Mouse (Mus musculus) neural tube, embryonic 13.5 days (tissue): Measurements from ENCODE around the gene Acss1. TPM values are rescaled to one million over a fixed set of nuclear protein-coding genes. Genes with fewer than 3 reads are reported as not detected.
A peak's percentile ranks its signal among the peaks of the same experiment; 100 is the strongest.

Experiments used
- ATAC-seq: fragments of 200-750 bp; cut with Nextera tagmentation; 2 replicates; pipeline ENCODE4 v1.8.0; 2017; ENCODE audit warnings: low read depth, mild to moderate bottlenecking, moderate TSS enrichment, moderate library complexity
- H3K27ac ChIP-seq: fragments of 300-500 bp; sonication (generic); replicated peaks from 2 replicates; pipeline ENCODE4 v1.5.1; 2015; ENCODE audit warnings: moderate library complexity, mild to moderate bottlenecking, inconsistent platforms
- H3K27me3 ChIP-seq: fragments of 300-500 bp; sonication (generic); 2 replicates; pipeline ENCODE4 v1.6.1; 2015; ENCODE audit warnings: mild to moderate bottlenecking, inconsistent platforms
- H3K36me3 ChIP-seq: fragments of 300-500 bp; sonication (generic); 2 replicates; pipeline ENCODE4 v1.6.1; 2015; ENCODE audit warnings: mild to moderate bottlenecking, inconsistent platforms
- H3K4me1 ChIP-seq: fragments of 300-500 bp; sonication (generic); replicated peaks from 2 replicates; pipeline ENCODE4 v1.6.1; 2015; ENCODE audit warnings: inconsistent platforms
- H3K4me2 ChIP-seq: fragments of 300-500 bp; sonication (generic); 2 replicates; pipeline ENCODE4 v1.6.1; 2015; ENCODE audit warnings: inconsistent platforms, mild to moderate bottlenecking, moderate library complexity
- H3K4me3 ChIP-seq: fragments of 300-500 bp; sonication (generic); 2 replicates; pipeline ENCODE4 v1.5.1; 2015; ENCODE audit warnings: mild to moderate bottlenecking, inconsistent platforms
- H3K9ac ChIP-seq: fragments of 300-500 bp; sonication (generic); 2 replicates; pipeline ENCODE4 v1.6.1; 2015; ENCODE audit warnings: moderate library complexity, mild to moderate bottlenecking, inconsistent platforms
- H3K9me3 ChIP-seq: fragments of 300-500 bp; sonication (generic); 2 replicates; pipeline ENCODE4 v1.6.1; 2016; ENCODE audit warnings: inconsistent platforms
- WGBS: fragments of 180-500 bp; shearing (Covaris S2); methylation state at CpG from one replicate; pipeline ENCODE4 v1.1.7; 2015; 5-methylcytosine and 5-hydroxymethylcytosine counted together
- polyA plus RNA-seq: library from polyadenylated mRNA; unstranded; fragments of >200 nt; fragmentation: Nextera tagmentation; extraction: Ambion mirVana; gene quantifications from 2 replicates; pipeline ENCODE4 v1.2.1, GENCODE M21; 2015

Gene Acss1
- polyA plus RNA-seq, 1 experiment from 2014 or later: 18.4 TPM

DNA sequence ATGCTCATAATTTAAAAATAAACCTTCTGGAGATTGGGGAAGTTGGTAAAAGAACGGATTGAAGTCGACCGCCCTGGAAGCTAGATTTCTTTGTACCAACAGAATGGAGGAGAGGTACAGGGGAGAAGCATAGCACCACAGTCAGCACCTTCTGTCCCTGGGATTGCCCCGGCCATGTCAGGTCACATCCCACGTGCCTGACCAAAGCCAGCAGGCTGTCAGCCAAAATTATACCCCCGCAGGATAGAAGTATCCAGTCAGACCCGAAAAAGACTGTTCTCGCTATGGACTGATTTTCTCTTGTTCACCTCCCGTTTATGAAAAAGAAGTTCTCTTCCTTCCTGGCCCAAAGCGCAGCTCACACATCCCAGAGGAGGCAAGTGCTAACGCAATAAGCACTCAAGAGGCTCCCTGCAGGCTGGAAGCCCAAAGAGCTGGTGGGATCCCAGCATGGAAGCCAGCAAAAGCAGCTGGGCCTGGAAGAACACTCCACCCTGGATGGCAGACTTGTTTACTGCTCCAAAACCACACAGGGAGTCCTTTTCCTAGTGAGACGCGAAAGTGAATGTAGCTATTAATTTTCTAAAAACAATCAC is 19.9 kb downstream of the Acss1 start:
- WGBS: 63% methylated on average over 13 of the region's 13 CpGs
- Histone ChIP-seq H3K9ac (no peak overlapping the region), H3K4me2 (no peak overlapping the region), H3K4me1 (peaks cover 63% of the 10 kb centered on the region), H3K4me3 (no peak overlapping the region), H3K36me3 (no peaks in the 10 kb centered on the region), H3K27me3 (no peaks in the 10 kb centered on the region), H3K27ac (peak overlapping the region; percentile 68), H3K9me3 (no peaks in the 10 kb centered on the region)
- no peak for ATAC-seq

DNA sequence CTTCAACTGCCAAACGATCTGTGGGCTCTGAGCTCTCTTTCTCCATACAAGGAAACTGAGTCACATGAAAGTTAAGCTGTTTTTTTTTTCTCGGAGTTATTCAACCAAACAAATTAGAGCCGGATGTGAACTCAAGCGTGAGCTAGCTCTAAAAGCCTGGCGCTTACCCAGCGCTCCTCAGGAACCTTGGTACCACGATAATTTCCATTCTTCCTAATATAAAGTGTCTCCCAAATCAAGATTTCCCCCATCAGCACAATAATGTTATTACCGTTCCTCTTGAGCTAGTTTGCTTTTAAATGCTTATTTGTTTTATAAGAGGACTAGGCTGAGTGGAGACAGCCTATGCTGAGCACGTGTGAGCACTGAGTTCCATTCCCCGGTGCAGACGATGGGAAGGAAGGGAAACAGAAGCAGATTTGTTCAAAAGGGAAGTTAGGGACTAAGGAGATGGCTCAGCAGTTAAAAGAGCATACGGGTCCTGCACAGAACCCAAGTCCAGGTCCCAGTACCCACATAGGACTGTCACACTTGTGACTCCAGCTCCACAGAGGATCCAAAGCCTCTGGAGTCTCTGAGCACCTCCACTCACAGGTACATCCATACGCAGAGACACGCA is 20.5 kb downstream of the Acss1 start:
- Histone ChIP-seq H3K4me3 (no peak overlapping the region), H3K4me1 (peaks cover 69% of the 10 kb centered on the region), H3K27ac (peak overlapping the region; percentile 68; the same call in 1 of the 2 replicates), H3K27me3 (no peaks in the 10 kb centered on the region), H3K36me3 (no peaks in the 10 kb centered on the region), H3K4me2 (no peak overlapping the region), H3K9ac (no peak overlapping the region), H3K9me3 (no peaks in the 10 kb centered on the region)
- WGBS: 72% methylated on average over 14 of the region's 14 CpGs
- ATAC-seq: no peak

DNA sequence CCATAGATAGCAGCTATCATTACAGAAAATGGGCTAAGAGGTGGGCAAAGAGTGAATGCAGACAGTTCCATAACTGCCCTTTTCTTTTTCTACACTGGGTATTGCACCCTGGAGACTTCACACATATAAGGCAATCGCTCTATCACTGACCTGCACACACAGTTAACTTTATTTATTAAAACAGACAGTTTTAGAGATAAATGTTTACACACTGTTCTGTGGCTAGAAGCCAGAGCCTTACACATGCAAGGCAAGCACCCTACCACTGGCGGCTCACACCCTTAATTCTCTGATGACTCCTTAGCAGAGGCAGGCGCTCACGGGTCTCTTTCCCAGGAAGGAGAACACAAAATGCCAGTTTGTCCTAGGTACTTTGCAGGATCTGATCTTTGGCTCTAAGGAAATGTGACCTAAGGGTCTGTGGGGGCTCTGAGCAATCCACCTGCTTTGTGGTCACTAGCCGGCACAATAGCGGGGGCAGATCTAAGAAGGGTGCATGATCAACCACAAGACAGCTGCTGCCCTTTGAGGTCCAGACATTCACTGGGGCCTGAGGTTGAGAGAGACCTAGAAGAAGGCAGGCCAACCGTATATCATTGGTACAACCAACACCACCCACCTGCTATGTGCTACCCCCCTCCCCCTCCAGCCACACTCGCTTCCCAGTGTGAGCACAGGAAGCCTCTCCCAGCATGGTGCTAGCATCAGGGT is 21.7 kb downstream of the Acss1 start:
- Histone ChIP-seq H3K27ac (peak overlapping the region; percentile 94; the same call in 1 of the 2 replicates), H3K36me3 (0 out of 2 replicates have a peak, but pooled peaks cover 6% of the 10 kb centered on the region), H3K4me1 (peaks cover 73% of the 10 kb centered on the region), H3K27me3 (no peaks in the 10 kb centered on the region), H3K4me3 (no peak overlapping the region), H3K4me2 (no peak overlapping the region), H3K9me3 (no peaks in the 10 kb centered on the region), H3K9ac (no peak overlapping the region)
- 82% methylated on average over 8 of the region's 8 CpGs for WGBS
- ATAC-seq: no peak

DNA sequence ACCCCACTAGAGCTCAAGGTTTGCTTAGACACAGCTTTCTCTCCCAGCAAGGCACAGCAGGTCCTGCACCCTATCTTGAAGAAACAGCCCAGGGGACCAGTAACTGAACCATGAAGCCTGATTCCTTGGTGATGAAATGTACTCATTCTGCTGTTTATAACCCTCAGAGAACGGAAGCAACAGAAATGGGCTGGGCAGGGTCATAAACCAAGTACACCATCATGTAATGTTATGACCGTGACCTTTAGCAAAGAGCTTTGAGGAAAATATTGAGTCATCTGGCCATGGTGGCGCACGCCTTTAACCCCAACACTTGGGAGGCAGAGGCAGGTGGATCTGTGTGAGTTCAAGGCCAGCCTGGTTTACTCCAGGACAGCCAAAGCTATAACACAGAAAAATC is 23.1 kb downstream of the Acss1 start:
- 0 out of 2 replicates have a peak, but pooled peaks cover 9% of the 10 kb centered on the region for H3K36me3 ChIP-seq
- peak overlapping the region; percentile 94 for H3K27ac ChIP-seq
- H3K9me3 ChIP-seq: no peaks in the 10 kb centered on the region
- no peak overlapping the region for H3K9ac ChIP-seq
- WGBS: 80% methylated on average over 4 of the region's 4 CpGs
- no peak overlapping the region for H3K4me3 ChIP-seq
- no peak overlapping the region for H3K4me2 ChIP-seq
- peaks cover 60% of the 10 kb centered on the region for H3K4me1 ChIP-seq
- ATAC-seq: no peak
- no peaks in the 10 kb centered on the region for H3K27me3 ChIP-seq

DNA sequence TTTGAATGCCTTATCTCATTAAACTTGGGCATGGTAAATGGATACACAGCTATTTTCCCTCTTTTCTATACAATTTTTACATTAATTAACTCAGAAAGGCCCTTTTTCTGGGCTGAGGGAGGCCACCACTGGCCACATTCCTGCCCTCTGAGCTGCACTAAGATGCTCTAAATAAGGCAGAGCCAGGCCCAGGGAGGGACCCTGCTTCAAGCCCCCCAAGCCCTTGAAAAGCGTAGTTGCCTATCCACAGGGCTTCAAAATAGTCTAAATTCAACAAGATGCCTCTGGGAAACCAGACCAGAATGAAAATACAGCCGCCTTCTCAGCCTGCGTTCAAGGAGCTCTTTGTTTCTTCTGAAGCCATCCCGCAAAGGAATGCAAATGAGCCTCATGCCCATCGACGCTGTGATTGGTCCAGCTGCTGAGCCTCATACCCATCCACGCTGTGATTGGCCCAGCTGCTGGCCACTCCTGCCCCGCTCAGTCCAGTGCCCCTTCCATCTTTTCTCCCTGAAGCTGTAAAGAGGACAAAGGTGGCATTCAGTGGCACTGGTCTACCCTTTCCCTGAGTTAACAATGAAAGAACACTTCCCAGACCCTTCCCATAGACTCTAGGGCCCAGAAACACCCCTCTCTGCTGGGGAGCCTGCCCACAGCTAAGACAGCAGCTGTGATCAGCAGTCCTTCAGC is 24.4 kb downstream of the Acss1 start:
- peak overlapping the region; percentile 54; the same call in 1 of the 2 replicates for H3K9ac ChIP-seq
- H3K4me1 ChIP-seq: peaks cover 48% of the 10 kb centered on the region
- no peaks in the 10 kb centered on the region for H3K9me3 ChIP-seq
- WGBS: 35% methylated on average over 8 of the region's 8 CpGs
- no peak overlapping the region for H3K4me3 ChIP-seq
- H3K27ac ChIP-seq: peak overlapping the region; percentile 94
- H3K4me2 ChIP-seq: peak overlapping the region; percentile 40
- no peaks in the 10 kb centered on the region for H3K27me3 ChIP-seq
- ATAC-seq: peak; percentile 99
- H3K36me3 ChIP-seq: 0 out of 2 replicates have a peak, but pooled peaks cover 9% of the 10 kb centered on the region

DNA sequence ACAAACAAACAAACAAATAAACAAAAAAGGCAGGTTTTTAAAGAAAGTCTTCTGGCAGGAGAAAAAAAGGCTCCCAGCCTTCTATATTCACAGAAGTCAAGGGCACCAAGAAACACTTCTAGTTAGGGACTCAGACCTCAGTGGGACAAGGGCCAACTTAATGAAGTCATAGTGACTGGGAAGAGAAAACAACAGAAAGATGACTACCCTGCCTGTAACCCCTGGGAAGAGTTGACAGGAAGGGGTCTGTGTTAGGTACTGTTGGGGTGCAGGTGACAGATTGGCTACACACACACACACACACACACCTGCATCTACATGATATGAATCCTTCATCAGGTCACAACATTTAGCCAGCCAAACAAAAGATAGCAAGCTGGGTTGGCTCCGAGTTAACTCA is 25.1 kb downstream of the Acss1 start:
- Histone ChIP-seq H3K36me3 (0 out of 2 replicates have a peak, but pooled peaks cover 9% of the 10 kb centered on the region), H3K4me1 (peaks cover 46% of the 10 kb centered on the region), H3K27ac (peak overlapping the region; percentile 94), H3K4me2 (no peak overlapping the region), H3K4me3 (no peak overlapping the region), H3K9ac (0 out of 2 replicates have a peak overlapping the region, but pooled peaks have one; percentile 54), H3K9me3 (no peaks in the 10 kb centered on the region), H3K27me3 (no peaks in the 10 kb centered on the region)
- 55% methylated on average over 1 of the region's 1 CpGs for WGBS
- ATAC-seq: no peak

DNA sequence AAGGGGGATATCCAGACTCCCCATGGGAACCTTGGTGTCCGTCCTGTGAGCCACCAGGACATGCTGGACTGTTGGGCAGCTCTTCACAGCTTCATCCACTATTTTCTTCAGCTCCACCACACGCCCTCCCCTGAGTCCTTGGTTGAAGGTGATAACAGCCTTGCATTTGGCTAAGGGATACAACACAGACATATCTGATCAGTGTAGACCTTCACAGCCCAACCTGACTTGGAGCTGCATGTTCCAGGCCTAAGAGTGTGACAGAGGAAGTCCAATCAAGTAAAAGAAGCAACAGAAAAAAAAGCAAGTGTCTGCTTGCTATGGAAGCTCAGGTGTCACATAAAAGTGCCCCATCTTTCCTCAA is 29.9 kb downstream of the Acss1 start:
- Histone ChIP-seq H3K27ac (peak overlapping the region; percentile 20; the same call in 1 of the 2 replicates), H3K9me3 (no peaks in the 10 kb centered on the region), H3K4me1 (peaks cover 25% of the 10 kb centered on the region), H3K27me3 (no peaks in the 10 kb centered on the region), H3K4me3 (no peak overlapping the region), H3K4me2 (no peak overlapping the region), H3K36me3 (peaks cover 50% of the 10 kb centered on the region), H3K9ac (no peak overlapping the region)
- ATAC-seq: no peak
- 42% methylated on average over 2 of the region's 2 CpGs for WGBS

DNA sequence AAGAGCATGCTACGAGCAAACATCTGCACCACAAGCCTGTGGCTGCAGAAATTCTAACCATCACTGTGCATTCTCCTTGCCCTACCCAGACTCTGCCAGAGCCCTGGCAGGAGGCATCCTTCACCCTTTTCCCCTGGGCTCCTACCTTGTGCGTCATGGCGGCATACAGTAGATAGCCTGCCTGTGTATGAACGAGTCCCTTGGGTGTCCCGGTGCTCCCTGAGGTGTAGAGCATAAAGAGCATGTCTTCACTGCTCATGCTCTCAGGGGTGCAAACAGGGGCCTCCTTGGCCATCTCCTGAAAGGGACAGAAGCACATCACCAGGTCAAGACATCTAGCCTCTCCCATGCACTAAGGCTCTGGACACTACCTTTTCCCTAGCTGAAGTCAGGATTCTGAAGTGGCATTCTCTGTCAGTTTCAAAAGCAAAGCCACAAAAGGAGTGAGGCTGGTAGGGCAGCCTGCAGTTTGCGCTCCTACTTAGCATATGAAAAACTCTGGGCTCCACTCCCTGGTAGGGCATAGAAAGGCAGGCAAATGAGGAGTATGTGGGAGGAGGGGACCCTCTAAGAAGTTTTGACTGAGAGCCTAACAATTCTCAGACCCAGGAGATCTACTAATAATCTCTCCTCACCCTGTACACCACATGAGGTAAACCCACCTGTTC is 30.5 kb downstream of the Acss1 start:
- H3K9ac ChIP-seq: no peak overlapping the region
- WGBS: 42% methylated on average over 6 of the region's 6 CpGs
- ATAC-seq: peak; percentile 69; the same call in 1 of the 2 replicates
- H3K4me1 ChIP-seq: peaks cover 20% of the 10 kb centered on the region
- no peaks in the 10 kb centered on the region for H3K9me3 ChIP-seq
- H3K4me2 ChIP-seq: no peak overlapping the region
- peak overlapping the region; percentile 67 for H3K27ac ChIP-seq
- H3K4me3 ChIP-seq: no peak overlapping the region
- peaks cover 54% of the 10 kb centered on the region for H3K36me3 ChIP-seq
- no peaks in the 10 kb centered on the region for H3K27me3 ChIP-seq

DNA sequence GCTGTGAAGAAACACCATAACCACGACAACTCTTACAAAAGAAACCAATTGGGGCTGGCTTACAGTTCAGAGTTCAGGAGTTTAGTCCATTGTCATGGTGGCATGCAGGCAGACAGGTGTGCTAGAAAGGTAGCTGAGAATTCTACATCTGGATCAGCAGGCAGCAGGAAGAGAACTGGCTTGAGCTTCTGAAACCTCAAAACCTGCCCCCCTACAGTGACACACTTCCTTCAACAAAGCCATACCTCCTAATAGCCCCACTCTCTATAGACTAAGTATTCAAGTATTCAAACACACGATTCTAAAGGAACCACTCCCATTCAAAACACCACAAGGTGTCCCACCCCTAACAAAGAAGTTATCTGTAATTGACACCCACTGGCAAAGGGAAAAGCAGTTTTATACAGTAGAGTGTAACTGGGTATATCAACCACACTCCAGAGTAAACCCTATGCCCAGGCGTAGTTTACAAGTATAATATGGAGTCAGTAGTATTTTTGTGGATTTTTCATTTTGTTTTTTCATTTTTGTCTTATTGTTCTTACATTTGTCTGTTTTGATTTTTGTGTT is 32.3 kb downstream of the Acss1 start:
- H3K4me2 ChIP-seq: no peak overlapping the region
- WGBS: 67% methylated on average over 3 of the region's 3 CpGs
- H3K4me3 ChIP-seq: no peak overlapping the region
- no peak overlapping the region for H3K9ac ChIP-seq
- no peaks in the 10 kb centered on the region for H3K27me3 ChIP-seq
- peaks cover 52% of the 10 kb centered on the region for H3K36me3 ChIP-seq
- H3K4me1 ChIP-seq: peaks cover 15% of the 10 kb centered on the region
- no peak for ATAC-seq
- no peaks in the 10 kb centered on the region for H3K9me3 ChIP-seq
- no peak overlapping the region for H3K27ac ChIP-seq

DNA sequence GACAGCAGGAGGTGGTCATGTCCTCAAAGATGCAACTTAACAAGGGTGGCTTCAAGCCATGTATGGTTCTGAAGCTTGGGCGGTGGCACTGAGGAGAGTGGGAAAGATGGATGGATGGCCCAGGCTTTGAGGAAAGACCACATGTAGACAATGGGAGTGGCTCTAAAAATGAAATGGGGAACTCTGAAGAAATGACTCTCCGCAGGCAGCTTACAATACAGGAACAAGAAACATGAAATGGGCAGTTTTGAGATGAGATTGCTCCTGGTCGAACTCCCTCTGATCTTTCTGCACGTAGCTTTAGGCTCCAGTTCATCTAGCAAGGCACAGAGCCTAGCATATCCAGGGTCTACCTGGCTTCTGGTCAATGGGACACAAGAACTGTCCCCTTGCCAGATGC is 39.0 kb downstream of the Acss1 start:
- H3K36me3 ChIP-seq: peaks cover 67% of the 10 kb centered on the region

DNA sequence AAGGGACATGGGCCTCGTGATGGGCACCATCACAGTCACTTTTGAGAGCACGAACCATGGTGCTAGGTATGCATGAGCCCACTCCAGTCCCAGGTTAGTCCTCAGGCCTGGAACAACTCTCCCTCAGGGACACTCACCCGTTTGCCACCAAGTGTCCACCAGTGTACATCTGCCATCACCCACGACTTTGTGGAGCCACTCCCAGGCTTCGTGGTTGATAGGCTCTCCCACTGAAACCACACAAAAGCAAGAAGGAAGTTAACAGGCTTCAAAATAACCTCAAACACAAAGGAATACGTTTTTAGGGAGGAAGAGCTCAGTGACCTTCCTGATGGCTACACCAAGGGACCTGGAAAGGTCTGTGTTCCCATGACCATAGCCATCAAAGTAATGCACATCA is 41.2 kb downstream of the Acss1 start:
- H3K36me3 ChIP-seq: peaks cover 56% of the 10 kb centered on the region
- no peak overlapping the region for H3K27ac ChIP-seq
- no peaks in the 10 kb centered on the region for H3K9me3 ChIP-seq
- no peak overlapping the region for H3K4me2 ChIP-seq
- 77% methylated on average over 6 of the region's 6 CpGs for WGBS
- no peak for ATAC-seq
- no peaks in the 10 kb centered on the region for H3K4me1 ChIP-seq
- H3K27me3 ChIP-seq: no peaks in the 10 kb centered on the region
- H3K9ac ChIP-seq: no peak overlapping the region
- H3K4me3 ChIP-seq: no peak overlapping the region

More for the DNA sequence above, 39.0 kb downstream of the Acss1 start:
- Histone ChIP-seq H3K27me3 (no peaks in the 10 kb centered on the region), H3K9ac (no peak overlapping the region), H3K4me1 (no peaks in the 10 kb centered on the region), H3K9me3 (no peaks in the 10 kb centered on the region), H3K4me2 (no peak overlapping the region), H3K27ac (no peak overlapping the region), H3K4me3 (no peak overlapping the region)
- ATAC-seq: no peak
- WGBS: 92% methylated on average over 4 of the region's 4 CpGs
